18 mouse cellular contexts compared by ENCODE assay signal in genomic region chr6:36830371-36830925, GRCm38 (mm10). TPM values are rescaled to one million over a fixed set of nuclear protein-coding genes. Genes with fewer than 3 reads are reported as not detected.
"Had no signal": no experiment of that assay in that cellular context is flagged by ENCODE, and none has a peak within 500 bp of the region (broad histone marks: within the 10 kb centered on the region; RNA-seq: fewer than 3 reads in every experiment).

No protein-coding gene starts in this region.

- H3K27ac ChIP-seq: left cerebral cortex, adult 2 months; limb, embryonic 12.5 days; liver, embryonic 14.5 days; midbrain, embryonic 10.5 days; stomach, embryonic 15.5 days had no signal

- H3K36me3 ChIP-seq: limb, embryonic 12.5 days; midbrain, embryonic 10.5 days; stomach, embryonic 15.5 days had no signal

- H3K4me2 ChIP-seq: limb, embryonic 12.5 days; stomach, embryonic 15.5 days had no signal

- DNase-seq: kidney, adult 8-10 months; kidney, postnatal 25 days; lung, adult 18-20 months; lung, postnatal 4 days; right cerebral cortex, postnatal 14 days; thymus, adult 2 months; thymus, postnatal 25 days had no signal

- H3K4me1 ChIP-seq: midbrain, embryonic 10.5 days; stomach, embryonic 15.5 days had no signal

- H3K9me3 ChIP-seq: stomach, embryonic 15.5 days had no signal

- H3K4me3 ChIP-seq: left cerebral cortex, adult 2 months; limb, embryonic 12.5 days; midbrain, embryonic 10.5 days; stomach, embryonic 15.5 days had no signal

- H3K27me3 ChIP-seq: limb, embryonic 12.5 days; stomach, embryonic 15.5 days had no signal

- H3K9ac ChIP-seq: limb, embryonic 12.5 days; liver, embryonic 14.5 days; stomach, embryonic 15.5 days had no signal

- ATAC-seq: intestine, postnatal 0 days; lung, postnatal 0 days; midbrain, embryonic 16.5 days had no signal

RNA-seq across cellular contexts. Expression of gene Ptn, which starts 20.4 kb away (rescaled TPM):
- total RNA-seq: liver, adult 2 months; megakaryocyte, adult 5-6 weeks; neutrophil, adult 5-6 weeks had no signal
- polyA plus RNA-seq: liver, adult 2 months had no signal
